Mouse (Mus musculus) liver (tissue): ENCODE measurements at regions not wholly inside any gene's neighbourhood (a gene's known extent, or its start where the extent isn't known, plus 50 kb on each side); places are given as distances from the start of the nearest gene placed in this dataset.
"Not testable (repeated sequence)": the region's sequence is repeated elsewhere in the genome, so short reads cannot be mapped to it uniquely, and the experiment has no call there.

Experiments
- DNase-seq: peaks from one replicate; pipeline ENCODE4 v3.0.0-alpha.2; 2020; ENCODE audit warnings: mixed read lengths

DNA sequence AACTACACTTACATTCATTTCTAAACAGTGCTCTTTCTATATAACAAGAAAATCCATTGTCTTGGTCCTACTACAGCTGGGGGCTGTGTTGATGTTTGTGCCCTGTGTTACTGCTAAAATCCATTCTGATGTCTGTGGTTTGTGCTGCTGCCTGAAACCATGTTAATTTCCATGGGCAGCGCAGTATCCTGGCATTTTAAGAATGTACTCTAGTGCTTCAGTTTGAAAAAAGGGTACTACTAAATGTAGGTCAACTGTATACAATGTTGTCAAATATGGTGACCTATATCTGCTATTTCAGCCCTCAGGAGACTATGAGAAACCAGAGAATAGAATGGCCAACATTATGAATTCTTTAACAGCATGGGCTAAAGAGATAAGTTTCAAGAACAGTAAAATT lies 1052.2 kb downstream of the Hace1 start:
- no peak for DNase-seq

DNA sequence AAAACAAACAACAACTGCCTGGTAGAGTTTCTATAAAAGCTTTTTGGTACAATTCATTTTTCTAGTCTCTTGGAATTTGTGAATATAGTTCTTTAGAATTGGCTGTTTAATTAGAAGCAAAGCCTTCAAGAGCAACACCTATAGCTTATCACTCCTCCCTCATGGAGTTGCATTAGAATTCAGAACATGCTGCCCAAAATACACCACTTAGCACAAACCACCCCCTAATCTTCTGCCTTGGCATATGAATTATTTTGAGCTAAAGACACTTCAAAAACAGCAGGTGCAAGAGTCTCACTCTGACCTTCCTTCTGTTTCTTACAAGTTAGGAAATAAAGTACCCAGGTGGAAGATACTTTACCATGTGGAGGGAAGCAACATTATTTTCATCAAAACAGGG lies 1085.4 kb downstream of the Hace1 start:
- DNase-seq: no peak

DNA sequence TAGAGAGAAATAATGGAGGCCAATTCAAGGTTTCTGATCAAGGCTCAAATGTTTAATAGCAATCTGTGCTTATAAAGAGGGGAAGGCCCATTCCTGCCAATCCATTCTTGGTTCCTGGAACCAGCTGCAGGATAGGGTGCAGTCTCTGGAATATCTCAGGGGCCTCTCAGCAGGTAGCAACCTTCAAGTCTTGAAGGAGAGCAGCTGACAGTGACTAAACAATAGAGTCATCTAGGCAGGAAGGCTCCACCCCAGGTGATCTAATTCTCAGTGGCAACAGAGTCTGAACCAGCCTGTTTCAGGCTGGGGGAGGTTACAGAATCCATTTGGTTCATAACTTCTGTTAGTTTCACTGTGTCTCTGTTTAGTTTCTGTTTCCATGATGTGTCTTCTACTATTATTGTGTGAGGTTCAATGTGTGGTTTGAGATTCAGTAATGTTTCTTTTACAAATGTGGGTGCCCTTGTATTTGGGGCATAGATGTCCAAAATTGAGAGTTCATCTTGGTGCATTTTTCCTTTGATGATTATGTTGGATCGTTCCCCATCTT lies 1112.3 kb downstream of the Hace1 start:
- DNase-seq: not testable (repeated sequence)

DNA sequence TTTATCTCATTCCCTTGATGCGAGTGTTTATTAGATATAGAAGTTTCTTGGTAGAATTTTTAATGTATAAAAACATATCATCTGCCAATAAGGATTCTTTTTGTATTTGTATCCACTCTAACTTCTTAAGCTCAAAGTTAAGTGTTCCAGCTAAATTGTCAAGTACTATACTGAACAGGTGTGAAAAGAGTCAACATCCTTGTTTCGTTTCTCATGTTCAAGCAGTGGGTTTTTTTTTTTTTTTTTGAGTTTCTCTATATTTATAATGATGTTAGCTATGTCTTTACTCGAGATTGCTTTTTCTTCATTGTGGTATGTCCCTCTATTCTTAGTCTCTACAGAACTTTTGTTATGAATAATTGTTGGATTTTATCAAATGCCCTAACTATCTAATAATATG lies 1115.0 kb downstream of the Hace1 start:
- no peak for DNase-seq

DNA sequence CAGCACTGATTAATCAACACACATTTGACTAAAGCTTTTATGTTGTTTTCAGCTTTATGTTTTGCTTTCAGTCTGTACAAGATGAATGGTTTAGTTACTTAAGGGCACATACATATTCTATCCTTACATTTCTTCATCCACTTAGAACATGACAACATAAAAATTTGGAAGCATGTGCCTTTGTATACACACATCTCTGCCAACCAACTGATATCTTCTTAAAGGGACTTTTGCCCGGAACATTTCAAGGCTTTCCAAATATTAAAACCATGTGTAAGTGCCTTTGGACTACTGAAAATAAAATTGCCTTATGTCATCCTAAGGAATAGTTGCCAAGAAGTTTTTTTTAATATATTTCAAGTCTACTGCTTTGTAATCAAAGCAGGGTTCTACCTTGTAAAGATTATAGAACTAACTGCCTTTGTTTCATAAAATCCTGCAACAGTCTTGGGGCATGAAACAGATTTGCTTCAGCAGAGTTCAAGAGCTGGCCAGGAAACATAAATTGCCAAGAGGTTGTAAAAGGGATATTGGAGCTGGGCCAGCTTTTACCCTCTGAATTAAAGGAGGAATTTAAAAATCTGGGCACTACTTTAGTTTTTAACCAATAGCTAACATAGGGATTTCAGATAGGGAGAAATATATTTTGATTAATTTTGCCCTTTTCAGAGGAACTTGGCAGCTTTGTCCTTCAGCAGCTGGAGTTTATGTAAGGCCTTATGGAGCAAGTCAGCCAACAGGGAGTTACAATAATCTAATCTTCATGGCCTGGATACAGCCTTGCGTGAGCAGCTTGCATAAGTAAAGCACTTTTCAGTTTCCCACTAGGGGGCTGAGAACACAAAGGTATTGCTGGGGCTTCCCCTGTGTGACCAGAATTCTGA lies 1120.0 kb downstream of the Hace1 start:
- no peak for DNase-seq

DNA sequence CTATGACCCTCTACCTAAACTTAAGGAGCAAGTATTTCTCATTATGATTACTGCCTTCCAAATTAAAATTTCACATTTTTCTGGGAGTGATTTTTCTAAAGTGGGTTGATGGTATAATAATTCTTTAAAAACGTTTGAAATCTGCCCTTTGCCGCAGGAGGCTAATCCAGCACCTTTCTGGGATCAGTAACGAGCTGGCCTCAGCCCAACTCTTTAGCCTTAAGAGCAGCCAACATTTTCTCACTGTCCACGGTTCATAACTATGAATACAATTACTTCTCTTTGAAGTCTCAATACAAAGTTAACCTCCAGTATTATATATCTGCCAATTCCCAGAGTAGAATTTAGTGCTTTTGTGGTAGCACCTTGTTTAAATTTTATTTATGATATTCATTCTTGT lies 1123.6 kb downstream of the Hace1 start:
- DNase-seq: no peak

DNA sequence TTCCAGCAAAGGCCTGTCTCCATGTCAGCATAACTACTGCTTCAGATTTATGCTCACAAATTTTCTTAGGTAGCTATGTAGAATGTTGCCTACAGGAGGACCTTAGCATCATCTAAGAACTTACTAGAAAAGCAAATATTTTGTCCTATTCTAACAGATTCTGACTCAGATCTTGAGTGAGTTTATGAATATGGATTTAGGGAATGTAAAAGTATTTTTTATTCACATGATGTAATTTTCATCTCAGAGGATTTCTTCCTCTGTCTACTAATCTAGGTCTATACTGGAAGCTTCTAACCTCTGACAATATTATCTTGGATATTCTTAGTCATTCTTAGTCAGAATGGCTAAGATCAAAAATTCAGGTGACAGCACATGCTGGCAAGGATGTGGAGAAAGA lies 1130.4 kb downstream of the Hace1 start:
- DNase-seq: not testable (repeated sequence)

DNA sequence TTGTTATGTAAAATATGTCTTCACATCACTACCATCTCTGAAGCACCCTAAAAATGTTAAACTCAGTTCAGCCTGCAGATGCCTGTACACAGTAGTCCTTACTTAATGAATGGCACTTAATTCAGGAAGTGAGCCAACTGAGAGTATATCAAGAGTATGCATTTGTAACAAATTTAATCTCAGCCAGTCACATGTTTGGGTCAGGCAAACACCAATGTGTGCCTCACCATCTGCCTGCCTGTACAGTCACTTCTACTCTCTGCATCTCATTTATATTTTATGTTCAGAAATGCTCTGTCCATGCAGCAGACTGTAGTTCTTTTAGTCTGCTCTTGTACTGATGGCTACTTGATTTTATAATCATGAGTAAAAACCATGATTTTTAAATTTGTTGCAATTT lies 1135.1 kb downstream of the Hace1 start:
- DNase-seq: no peak

DNA sequence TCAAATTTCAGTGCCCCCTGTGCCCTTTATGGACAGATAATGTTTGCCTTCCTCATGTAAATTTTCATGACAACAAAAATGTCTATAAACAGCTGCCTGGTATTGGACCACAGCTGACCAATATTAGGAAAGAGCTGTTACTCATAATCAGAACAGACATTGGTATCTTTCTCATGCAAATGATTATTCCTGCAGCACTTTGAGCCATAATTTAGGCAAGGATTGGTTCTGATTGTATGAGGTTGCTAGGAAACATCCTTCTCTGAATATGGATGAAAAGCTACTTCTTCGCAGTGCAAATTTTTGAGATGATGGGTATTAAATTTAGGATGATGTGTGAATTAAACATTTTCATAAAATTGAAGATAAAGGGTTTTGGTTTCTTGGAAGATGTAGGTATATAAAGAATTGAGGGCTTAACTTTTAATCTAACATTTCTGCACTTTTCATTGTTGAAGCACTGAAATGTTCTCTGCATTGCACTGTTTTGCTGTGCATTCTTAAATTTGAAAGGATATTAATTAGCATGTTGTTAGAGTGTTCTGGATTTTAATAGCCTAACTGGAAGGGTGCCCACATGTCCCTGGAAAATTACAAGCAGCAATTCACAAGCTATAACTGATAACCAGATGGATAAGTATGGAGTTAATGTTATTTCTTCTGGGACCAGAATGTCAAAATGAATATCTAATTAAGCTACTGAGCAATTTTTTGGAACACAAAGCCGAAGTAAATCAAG lies 1140.9 kb downstream of the Hace1 start:
- DNase-seq: no peak

DNA sequence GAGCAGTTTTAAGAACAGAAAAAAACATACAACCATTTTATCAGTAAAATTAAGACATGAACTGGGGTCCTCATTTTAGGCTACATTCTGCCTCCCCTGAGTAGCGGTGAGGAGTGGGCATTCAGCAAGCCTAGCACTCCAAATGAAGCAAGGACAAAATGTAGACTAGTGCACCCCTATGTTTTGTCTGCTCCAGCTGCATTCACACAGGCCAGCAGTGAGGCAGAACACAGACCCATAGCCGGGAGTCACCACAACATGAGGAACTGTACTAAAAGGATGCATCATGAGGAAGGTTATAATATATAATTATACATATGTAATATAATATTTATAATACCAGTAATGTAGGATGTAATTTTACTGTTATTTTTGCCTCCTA lies 1141.5 kb downstream of the Hace1 start:
- DNase-seq: no peak

DNA sequence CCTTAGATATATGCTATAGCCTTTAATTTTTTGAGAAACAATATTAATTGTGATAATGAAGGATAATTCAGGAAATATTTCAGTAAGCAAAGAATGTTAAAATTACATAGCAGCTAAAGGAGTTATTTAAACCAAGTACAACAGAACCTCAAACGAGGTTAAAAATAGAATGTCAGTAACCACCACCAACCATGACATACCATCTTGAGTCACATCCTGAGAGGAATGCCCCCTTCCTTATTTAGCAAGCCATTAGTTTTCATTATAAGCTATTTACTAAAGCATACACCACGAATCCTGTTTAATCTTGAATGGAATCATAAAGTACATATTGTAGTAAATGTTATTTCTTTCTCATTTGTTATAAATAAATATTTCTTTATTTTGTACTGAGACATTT lies 1146.0 kb downstream of the Hace1 start:
- no peak for DNase-seq

DNA sequence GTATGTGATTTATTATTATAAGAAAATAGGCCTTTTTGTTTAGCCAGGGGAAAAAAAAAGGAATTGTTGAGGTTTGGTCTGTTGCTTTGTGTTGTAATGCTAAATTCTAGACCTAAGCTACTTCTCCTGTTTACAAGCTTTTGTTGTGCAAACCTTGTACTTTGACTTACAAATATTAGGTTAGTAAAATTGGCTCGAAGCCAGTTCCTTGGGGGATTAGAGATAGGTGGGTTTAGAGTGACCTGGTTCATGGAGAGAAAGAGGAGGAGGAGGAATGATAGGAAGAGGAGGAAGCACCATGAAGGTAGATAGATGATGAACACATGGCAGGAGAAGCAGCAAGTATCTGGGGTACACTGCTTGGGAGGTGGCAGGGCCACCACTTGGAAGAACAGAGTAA lies 1153.0 kb downstream of the Hace1 start:
- DNase-seq: no peak

DNA sequence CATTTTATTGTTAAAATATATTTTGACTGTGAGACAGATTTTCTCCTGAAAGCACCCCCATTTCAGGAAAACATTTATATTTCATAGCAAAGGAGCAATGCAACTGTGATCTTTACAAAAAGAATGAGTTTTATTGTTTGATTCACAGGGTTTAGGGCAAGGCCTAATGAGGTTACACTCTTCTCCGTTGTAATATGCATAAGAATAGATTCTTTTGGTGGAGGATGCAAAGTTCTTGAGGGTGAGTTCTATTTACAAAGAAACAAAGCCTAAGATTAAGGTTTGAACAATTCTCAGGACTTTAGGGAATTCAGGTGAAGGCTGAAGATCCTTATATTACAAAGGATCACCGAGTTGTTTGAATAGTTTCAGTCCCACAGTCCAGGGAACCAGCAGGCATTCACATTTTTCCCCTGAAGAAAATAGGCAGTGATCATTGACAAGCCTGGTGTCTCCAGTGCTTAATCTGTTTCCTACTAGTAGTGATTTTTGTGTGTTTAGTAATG lies 1156.2 kb downstream of the Hace1 start:
- no peak for DNase-seq

DNA sequence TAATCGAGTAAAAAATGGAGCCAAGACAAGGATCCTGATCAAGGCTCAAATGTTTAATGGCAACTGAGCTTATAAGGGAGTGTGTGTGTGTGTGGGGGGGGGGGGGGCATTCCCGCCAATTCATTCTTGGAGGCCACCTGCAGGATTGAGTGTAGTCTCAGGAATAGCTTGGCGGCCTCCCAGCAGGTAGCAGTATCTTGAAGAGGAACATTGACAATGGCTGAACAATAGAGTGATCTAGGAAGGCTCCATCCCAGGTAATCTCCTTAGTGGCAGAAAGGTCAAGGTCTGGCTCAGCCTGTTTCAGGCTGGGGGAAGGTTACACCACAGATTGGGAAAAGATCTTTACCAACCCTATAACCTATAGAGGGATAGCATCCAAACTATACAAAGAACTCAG lies 1163.5 kb downstream of the Hace1 start:
- no peak for DNase-seq

DNA sequence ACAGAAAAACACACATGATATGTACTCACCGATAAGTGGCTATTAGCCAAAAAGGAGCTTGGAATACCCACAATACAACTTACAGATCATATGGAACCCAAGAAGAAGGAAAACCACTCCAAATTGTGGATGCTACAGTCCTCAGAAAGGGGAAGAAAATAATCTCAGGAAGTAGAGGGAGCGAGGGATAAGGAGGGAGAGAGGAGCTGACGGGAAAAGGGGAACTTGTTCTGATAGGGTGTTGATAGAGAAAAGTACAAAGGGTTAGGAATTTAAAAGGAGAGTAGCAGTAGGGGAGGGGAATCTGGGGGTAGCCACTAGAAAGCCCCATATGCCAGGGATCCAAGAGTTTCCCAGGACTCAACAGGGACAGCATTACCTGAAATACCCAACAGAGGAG lies 1164.5 kb downstream of the Hace1 start:
- no peak for DNase-seq

DNA sequence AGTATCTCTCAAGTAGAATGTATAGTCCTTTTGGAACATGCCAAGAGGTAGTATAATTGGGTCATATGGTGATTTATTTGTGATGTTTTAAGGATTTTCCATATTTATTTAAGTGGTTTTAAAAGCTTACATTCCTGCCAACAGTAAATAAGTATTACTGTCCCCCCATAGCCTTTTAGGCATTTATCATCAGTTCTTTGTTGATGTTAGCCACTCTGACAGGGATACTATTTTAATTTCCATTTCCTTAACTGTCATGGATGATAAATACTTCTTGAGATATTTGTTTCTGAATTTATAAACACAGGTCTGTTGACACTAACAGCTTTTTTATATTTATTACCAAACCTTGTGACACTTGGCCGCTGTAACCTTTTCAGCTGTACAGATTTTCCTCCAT lies 1183.3 kb downstream of the Hace1 start:
- no peak for DNase-seq

DNA sequence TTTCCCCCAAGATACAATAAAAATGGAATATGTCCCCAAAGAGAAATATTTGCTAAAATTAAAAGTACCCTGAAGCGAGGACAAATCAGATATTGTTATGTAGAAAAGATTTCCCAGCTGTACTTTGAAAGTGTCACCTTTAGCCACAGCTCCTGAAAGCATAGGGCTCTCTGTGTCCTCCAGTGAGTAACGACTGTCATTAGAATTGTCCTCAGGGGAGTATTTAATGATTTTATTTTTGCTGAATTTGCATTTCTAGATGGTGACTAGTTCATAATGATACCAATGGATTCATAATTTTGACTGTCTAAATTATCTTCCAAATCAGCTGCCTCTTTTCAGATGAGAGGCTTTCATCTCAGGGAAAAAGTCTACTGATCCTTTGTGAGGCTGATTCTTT lies 1201.1 kb downstream of the Hace1 start:
- DNase-seq: no peak

DNA sequence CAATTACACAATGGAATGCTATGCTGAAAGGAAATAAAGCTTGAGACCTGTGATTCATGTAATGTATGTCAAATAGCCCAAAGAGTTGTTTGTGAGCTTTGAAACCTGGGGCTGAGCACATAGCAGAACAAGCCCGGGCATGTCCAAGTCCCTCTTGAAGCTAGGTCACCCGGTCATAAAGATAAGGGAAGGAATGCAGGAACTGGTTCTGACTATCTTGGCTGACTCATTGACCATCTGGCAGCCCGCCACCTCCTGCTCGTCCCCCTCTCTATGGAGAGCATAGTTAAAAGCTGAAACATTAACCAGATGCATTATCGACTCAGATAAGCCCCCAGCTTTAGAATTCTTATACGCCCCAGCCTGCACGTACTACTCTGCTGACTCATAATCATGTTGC lies 1208.1 kb downstream of the Hace1 start:
- peak; percentile 23 for DNase-seq

DNA sequence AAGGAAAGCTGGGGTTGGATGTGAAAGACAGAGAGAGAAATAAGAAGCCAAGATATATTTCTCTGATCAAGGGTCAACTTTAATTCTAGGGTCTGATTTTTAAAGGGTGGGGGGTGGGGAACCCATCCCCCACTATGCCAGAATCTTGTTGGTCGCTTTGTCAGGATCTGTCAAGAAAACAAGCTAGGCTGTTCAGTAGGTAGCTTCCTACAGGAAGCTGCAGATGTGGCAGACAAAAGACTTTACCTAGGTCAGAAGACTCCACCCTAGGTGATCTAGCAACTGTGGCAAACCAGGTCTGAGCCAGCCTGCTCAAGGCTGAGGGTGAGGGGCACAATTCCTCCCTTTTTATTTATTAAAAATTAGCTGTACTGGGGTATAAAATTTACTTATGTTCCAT lies 1236.6 kb downstream of the Hace1 start:
- no peak for DNase-seq

DNA sequence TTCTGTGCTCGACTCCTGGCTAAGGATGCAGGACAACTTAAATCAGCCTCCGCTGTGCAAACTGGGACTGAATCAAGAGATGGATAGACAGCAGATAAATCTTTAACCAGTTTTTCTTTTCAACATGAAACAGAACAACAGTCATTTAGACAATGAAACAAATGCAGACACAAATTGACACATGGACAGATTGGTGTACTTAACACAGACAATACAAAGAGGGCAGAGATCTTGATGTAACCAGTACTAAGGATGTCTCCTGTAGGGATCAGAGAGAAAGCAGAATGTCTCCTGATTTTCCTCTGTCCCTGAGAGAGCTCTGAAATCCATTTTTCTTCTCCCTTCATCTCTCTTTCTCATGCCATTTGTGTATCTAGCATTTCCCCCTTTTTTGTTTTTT lies 1241.5 kb downstream of the Hace1 start:
- DNase-seq: no peak

DNA sequence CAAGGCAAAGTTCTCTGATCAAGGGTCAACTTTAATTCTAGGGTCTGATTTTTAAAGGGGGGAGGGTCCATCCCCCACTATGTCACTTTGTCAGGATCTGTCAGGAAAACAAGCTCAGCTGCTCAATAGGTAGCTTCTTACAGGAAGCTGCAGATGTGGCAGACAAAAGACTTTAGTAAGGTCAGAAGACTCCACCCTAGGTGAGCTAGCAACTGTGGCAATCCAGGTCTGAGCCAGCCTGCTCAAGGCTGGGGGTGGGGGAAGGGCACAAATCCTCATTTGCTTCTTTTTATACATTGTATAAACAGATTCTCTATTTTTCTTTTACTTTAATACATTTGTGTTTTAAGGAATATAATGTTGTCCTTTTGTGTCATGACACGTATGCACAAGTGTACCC lies 1242.3 kb downstream of the Hace1 start:
- no peak for DNase-seq

DNA sequence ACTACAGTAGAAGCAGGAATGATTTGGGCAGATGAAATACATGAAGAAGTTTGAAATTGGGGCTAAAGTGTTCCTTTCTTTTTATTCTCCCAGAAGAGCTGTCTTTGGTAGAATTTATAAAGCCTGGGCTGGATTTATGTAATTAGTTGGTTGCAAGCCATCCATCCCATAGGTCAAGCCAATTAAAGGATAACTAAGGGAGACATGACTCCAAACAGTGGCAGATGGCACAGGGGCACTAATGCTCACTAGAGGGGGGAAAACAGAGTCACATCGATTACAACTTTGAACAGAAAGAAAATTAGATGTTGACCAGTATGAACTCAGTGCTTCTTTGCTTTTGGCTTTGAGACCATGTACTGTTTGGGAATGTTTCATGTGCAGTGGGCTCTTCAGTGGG lies 1246.2 kb downstream of the Hace1 start:
- no peak for DNase-seq

DNA sequence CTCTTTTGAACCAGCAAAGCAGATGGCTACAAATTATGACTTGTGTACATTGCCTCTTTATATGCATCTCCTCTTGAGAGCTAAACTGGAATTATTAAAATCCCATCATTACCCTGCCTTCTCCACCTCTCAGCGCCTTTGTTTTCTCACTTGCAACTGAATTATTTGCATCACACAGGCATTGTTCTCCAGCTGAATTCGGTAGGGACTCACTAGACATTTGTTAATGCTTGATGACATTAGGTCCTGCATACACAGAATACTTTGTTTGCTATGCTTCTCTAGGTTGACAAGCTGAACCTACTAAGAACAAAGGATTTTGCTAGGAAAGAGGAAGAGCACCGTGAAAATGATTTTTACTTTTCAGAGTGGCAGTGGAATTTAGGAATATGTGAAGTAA lies 1248.4 kb downstream of the Hace1 start:
- DNase-seq: no peak

DNA sequence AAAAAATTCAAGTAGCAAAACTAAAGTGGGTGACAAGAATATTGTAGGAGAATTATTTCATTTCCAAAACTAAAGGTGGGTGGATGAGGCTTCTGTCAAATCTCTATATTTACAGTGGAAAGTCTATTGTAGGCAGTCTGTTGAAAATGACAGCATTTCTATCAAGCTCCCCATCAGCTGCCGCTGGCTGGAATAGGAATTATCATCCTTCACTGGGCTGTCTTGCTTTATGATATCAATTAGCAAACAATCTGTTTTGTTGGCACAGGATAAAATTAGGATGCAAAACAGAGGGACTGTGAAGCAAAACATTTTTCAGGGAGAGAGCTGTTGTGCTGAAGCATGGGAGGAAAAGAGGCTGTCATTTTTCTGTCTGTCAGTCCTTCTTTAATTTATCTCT lies 1249.0 kb downstream of the Hace1 start:
- no peak for DNase-seq
